Mouse (Mus musculus) embryonic fibroblast, embryonic 13.5 days (primary cell): ENCODE results near the gene Rpl13a.

Experiments
- CTCF ChIP-seq: IDR thresholded peaks from 2 replicates; pipeline ENCODE4 v1.5.1; 2011; ENCODE audit warnings: mild to moderate bottlenecking, control low read depth, low read length, moderate library complexity, borderline replicate concordance; ENCODE audit not compliant: insufficient read depth
- POLR2A ChIP-seq: IDR thresholded peaks from 2 replicates; pipeline ENCODE4 v1.6.1; 2011; ENCODE audit warnings: low read depth, mild to moderate bottlenecking, control low read depth, low read length, moderate library complexity

GRCm38 (mm10) chr7:45126844-45127699 lies 1.5 kb downstream of the Rpl13a start:
- TF ChIP-seq POLR2A (peak; percentile 12; the same call in 1 of the 2 replicates), CTCF (no peak)
